Mouse (Mus musculus) stomach, embryonic 14.5 days (tissue): ENCODE measurements around the gene Aip. TPM values are rescaled to one million over a fixed set of nuclear protein-coding genes. Genes with fewer than 3 reads are reported as not detected.
A peak's percentile ranks its signal among the peaks of the same experiment; 100 is the strongest.

Source experiments
- ATAC-seq: fragments of 200-750 bp; cut with Nextera tagmentation; 2 replicates; pipeline ENCODE4 v1.8.0; 2017; ENCODE audit warnings: low read depth, moderate TSS enrichment; ENCODE audit not compliant: insufficient number of reproducible peaks, insufficient read depth, low FRiP score
- H3K27ac ChIP-seq: fragments of 300-500 bp; sonication (generic); 2 replicates; pipeline ENCODE4 v1.5.1; 2014; ENCODE audit warnings: mild to moderate bottlenecking, low read length, moderate library complexity, mixed read lengths
- H3K27me3 ChIP-seq: fragments of 300-500 bp; sonication (generic); 2 replicates; pipeline ENCODE4 v1.6.1; 2014; ENCODE audit warnings: low read length, control low read depth, mixed read lengths; ENCODE audit not compliant: control insufficient read depth, insufficient read depth
- H3K36me3 ChIP-seq: fragments of 300-500 bp; sonication (generic); 2 replicates; pipeline ENCODE4 v1.6.1; 2014; ENCODE audit warnings: mild to moderate bottlenecking, control low read depth, low read length, moderate library complexity, mixed read lengths; ENCODE audit not compliant: control insufficient read depth, insufficient read depth
- H3K4me1 ChIP-seq: fragments of 300-500 bp; sonication (generic); 2 replicates; pipeline ENCODE4 v1.6.1; 2014; ENCODE audit warnings: low read length, control low read depth, mixed read lengths; ENCODE audit not compliant: control insufficient read depth, insufficient read depth
- H3K4me2 ChIP-seq: fragments of 300-500 bp; sonication (generic); replicated peaks from 2 replicates; pipeline ENCODE4 v1.6.1; 2014; ENCODE audit warnings: low read depth, low read length, control low read depth
- H3K4me3 ChIP-seq: fragments of 300-500 bp; sonication (generic); 2 replicates; pipeline ENCODE4 v1.5.1; 2014; ENCODE audit warnings: low read depth, low read length, control low read depth
- H3K9ac ChIP-seq: fragments of 300-500 bp; sonication (generic); replicated peaks from 2 replicates; pipeline ENCODE4 v1.6.1; 2014; ENCODE audit warnings: low read depth, mild to moderate bottlenecking, control low read depth, low read length, moderate library complexity, mixed read lengths
- H3K9me3 ChIP-seq: fragments of 300-500 bp; sonication (generic); 2 replicates; pipeline ENCODE4 v1.6.1; 2016; ENCODE audit warnings: low read depth, low read length, control low read depth; ENCODE audit not compliant: control insufficient read depth
- WGBS: fragments of 180-500 bp; shearing (Covaris S2); extraction: QIAGEN DNeasy Blood & Tissue Kit; methylation state at CpG from one replicate; pipeline ENCODE4 v1.1.7; 2014; 5-methylcytosine and 5-hydroxymethylcytosine counted together
- polyA plus RNA-seq: library from polyadenylated mRNA; unstranded; fragments of >200 nt; fragmentation: Nextera tagmentation; extraction: Ambion mirVana; gene quantifications from 2 replicates; pipeline ENCODE4 v1.2.1, GENCODE M21; 2014

The Aip gene
- polyA plus RNA-seq, 1 experiment from 2014 or later, result 101 TPM

DNA sequence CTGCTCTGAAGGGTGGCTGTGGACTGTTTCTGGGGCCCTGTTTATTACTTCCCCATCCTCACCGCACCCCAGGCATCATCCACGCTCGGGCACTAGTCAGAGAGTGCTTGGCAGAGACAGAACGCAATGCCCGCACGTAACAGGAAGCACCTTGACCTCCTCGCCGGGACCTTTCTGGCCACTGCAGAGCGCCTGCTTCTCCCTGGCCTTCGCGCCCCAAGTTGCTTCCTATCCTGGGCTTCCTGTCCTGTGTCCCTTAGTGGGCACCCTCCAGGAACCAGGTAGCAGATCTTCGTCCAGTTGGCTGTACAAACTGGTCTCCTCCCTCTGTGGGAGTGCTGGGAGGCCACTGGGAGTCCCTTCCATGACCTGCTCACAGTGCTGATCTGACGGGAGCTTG, 27.2 kb downstream of the Aip start:
- Histone ChIP-seq H3K4me3 (no peak overlapping the region), H3K9ac (no peak overlapping the region), H3K9me3 (no peaks in the 10 kb centered on the region), H3K27ac (no peak overlapping the region), H3K4me1 (peaks cover 25% of the 10 kb centered on the region), H3K27me3 (peaks cover 11% of the 10 kb centered on the region; the same call in 1 of the 2 replicates), H3K36me3 (no peaks in the 10 kb centered on the region), H3K4me2 (no peak overlapping the region)
- WGBS, result 87% methylated on average over 13 of the region's 13 CpGs
- ATAC-seq, result no peak

DNA sequence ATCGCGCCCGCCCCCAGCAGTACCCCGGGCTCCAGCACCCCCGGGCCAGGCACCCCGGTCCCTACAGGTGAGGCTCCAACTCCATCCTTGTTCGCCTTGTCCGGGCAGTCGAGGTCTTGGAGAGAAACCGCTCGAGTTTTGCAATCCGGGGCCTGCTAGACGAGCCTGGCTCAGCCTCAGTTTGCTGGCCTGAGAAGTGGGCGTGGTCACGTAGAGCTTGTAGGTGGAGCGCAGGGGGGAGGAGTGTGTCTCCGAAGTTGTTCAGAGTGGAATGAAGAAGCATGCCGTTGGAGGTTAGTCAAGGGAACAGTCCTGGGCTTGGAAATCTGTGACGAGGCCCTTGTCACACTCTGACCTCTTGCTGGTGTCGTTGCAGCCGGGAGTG, 28.2 kb downstream of the Aip start:
- Histone ChIP-seq H3K27ac (peak overlapping the region; percentile 76; the same call in 1 of the 2 replicates), H3K4me2 (peak overlapping the region; percentile 55), H3K4me1 (peaks cover 25% of the 10 kb centered on the region), H3K36me3 (no peaks in the 10 kb centered on the region), H3K9ac (0 out of 2 replicates have a peak overlapping the region, but pooled peaks have one; percentile 29), H3K4me3 (peak overlapping the region; percentile 49), H3K27me3 (peaks cover 11% of the 10 kb centered on the region; the same call in 1 of the 2 replicates), H3K9me3 (no peaks in the 10 kb centered on the region)
- WGBS, result under 1% methylated on average over 21 of the region's 21 CpGs
- 0 out of 2 replicates have a peak, but pooled peaks have one; percentile 4 for ATAC-seq

DNA sequence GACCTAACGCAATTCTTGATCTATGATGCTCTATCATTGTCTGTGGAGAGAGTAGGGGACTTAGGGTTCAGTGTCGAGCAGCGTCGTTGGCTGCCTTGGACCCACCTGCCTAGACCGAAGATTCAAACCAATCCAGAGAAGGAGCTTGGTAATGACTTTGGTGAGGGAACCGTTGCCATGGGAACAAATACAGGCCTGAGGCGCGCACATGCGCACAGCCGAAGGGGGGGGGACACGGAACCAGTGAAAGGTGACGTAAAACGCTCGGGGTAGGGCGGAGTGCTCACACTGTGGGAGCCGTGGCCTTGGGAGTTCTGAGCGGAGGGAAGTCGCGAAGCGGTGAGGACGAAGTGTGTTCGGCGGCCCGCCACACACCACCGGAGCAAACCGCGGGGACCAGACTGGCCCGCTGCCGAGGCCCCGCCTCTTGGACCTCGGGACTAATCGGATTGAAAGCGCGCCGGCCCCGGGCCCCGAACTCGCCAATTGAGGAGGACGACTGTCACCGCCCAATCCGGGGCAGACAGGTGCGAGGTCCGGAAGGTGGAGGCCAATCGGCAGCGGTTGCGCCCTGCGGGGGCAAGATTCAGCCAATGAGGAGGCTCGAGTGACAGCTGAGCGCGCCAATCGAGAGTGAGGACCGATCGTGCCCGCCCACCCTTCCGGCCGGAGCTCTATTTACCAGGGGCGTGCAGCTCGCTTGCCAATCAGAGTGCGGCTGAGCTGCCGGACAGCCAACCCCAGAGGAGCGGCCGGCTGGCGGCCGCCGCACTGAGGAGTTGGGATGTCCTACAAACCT, 28.8 kb downstream of the Aip start, which contains the start of gene Cdk2ap2:
Gene Cdk2ap2, plus strand, starts transcription at position 541 of the 799 bp plus-strand sequence.
- peak; percentile 91 for ATAC-seq
- under 1% methylated on average over 65 of the region's 65 CpGs for WGBS

DNA sequence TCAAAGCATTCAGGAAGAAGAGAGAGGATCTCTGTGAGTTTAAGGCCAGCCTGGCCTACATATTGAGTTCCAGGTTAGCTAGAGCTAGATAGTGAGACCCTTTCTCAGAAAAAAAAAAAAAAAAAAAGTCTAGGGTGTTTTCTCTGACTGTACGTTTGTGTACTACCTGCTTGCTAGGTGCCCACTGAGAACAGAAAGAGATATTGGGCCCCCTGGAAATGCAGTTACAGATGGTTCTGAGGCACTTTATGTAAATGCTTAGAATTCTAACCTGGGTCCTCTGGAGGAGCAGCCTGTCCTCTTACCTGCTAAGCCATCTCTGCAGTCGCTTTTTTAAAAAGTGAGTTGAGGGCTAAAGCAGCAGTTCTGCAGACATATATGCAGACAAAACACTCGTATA, 29.9 kb downstream of the Aip start:
- Histone ChIP-seq H3K4me2 (no peak overlapping the region; the same call in 1 of the 2 replicates), H3K9ac (no peak overlapping the region), H3K27me3 (peaks cover 3% of the 10 kb centered on the region; the same call in 1 of the 2 replicates), H3K27ac (no peak overlapping the region), H3K36me3 (no peaks in the 10 kb centered on the region), H3K4me1 (peaks cover 20% of the 10 kb centered on the region), H3K4me3 (no peak overlapping the region), H3K9me3 (no peaks in the 10 kb centered on the region)
- WGBS, result 68% methylated on average over 3 of the region's 3 CpGs
- ATAC-seq, result no peak

More for the DNA sequence above, 28.8 kb downstream of the Aip start, which contains the start of gene Cdk2ap2:
- 0 out of 2 replicates have a peak within 1 kb of the TSS, but pooled peaks have one; percentile 29 for H3K9ac ChIP-seq
- peaks cover 25% of the 10 kb centered on the region for H3K4me1 ChIP-seq
- H3K4me3 ChIP-seq, result peak within 1 kb of the TSS; percentile 49
- no peaks in the 10 kb centered on the region for H3K9me3 ChIP-seq
- H3K36me3 ChIP-seq, result no peaks in the 10 kb centered on the region
- peak within 1 kb of the TSS; percentile 55 for H3K4me2 ChIP-seq
- H3K27me3 ChIP-seq, result peaks cover 10% of the 10 kb centered on the region; the same call in 1 of the 2 replicates
- H3K27ac ChIP-seq, result peak within 1 kb of the TSS; percentile 76

DNA sequence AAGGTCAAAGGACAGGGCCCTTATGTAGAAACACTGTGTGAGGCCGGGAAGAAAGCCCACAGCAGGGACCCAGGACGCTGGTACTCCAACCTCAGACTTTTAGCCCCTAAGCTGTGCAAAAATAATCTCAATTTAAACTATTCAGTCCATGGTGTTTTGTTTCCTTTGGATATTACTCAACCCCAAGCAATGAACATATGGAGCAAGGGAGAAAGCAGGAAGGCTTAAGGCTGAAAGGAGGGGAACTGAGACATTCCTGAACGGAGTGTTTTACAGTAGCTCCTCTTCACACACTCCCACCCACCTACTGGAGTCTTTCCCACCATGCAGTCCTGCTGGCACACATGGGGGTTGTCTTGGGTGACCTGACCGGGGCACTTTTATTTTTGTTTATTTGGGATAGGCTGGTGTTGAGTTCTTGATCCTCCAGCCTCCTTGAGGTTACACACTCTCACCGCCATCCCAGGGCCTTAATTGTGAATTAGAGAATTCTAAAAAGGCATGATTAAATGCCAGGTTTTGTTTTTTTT, 30.8 kb downstream of the Aip start:
- H3K27ac ChIP-seq, result no peak overlapping the region
- WGBS, result 76% methylated on average over 5 of the region's 5 CpGs
- no peak overlapping the region for H3K4me3 ChIP-seq
- no peaks in the 10 kb centered on the region for H3K36me3 ChIP-seq
- no peaks in the 10 kb centered on the region for H3K27me3 ChIP-seq
- peaks cover 19% of the 10 kb centered on the region for H3K4me1 ChIP-seq
- no peak overlapping the region for H3K9ac ChIP-seq
- no peaks in the 10 kb centered on the region for H3K9me3 ChIP-seq
- no peak overlapping the region for H3K4me2 ChIP-seq
- ATAC-seq, result no peak

DNA sequence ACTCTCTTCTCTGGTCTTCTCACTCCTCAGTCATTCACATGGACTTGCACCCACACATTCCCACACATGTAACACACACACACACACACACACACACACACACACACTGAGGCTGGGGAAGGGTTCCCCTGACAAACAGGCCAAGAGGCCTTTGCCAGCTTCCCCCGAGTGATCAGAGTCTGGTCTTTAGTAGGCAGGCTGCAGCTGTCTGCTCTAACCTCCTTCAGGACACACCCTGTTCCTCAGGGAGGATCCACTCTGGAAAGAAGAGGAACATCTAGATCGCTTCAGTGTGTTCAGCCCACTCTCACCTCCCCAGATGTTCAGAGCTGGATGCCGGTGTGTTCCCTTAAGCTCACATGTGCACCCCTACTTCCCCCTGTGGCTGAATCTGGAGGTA, 31.3 kb downstream of the Aip start:
- Histone ChIP-seq H3K9ac (no peak overlapping the region), H3K4me3 (no peak overlapping the region), H3K9me3 (no peaks in the 10 kb centered on the region), H3K4me1 (peaks cover 14% of the 10 kb centered on the region), H3K36me3 (no peaks in the 10 kb centered on the region), H3K27ac (no peak overlapping the region), H3K4me2 (no peak overlapping the region), H3K27me3 (no peaks in the 10 kb centered on the region)
- 75% methylated on average over 3 of the region's 3 CpGs for WGBS
- ATAC-seq, result no peak

DNA sequence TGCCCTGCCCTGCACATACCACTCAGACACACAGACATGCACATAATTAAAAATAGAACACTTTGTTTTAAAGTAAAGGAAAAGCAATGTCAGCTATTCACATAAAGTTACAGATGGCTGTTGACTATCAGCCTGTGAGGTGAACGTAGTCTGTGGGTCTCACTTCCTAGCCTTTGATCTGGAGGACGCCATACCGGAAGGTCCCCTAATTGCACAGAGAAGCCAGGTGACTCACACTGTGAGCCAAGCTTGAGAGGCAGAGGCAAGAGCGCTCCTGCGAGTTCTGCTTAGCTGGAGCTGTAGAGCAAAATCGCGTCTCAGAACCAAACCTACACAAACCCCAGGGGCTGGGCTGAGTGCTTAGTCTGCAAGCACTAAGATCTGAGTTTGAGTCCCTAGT, 31.9 kb downstream of the Aip start:
- H3K27me3 ChIP-seq, result no peaks in the 10 kb centered on the region
- H3K4me2 ChIP-seq, result no peak overlapping the region
- no peak overlapping the region for H3K4me3 ChIP-seq
- no peak overlapping the region for H3K27ac ChIP-seq
- H3K9me3 ChIP-seq, result no peaks in the 10 kb centered on the region
- no peak for ATAC-seq
- no peak overlapping the region for H3K9ac ChIP-seq
- 72% methylated on average over 7 of the region's 7 CpGs for WGBS
- H3K4me1 ChIP-seq, result peaks cover 12% of the 10 kb centered on the region
- H3K36me3 ChIP-seq, result no peaks in the 10 kb centered on the region

DNA sequence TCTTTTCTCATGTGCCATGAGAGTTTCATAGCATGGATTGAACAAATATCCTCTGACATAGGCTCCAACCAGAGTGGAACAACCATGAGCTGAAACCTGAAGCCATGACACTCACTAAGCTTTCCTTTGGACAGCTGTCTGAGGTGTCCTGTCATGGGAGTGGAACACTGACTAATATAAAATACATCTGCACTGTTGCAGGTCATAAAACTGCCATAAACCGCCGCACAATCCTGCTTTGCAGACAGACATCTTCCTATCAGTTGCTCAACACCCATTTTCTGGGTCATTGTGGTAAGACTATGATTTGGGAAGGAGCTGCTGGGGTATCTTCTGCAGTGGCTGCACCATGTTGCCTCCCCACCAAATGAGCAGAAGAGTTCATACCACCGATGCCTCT, 32.9 kb downstream of the Aip start:
- Histone ChIP-seq H3K27me3 (no peaks in the 10 kb centered on the region), H3K9me3 (no peaks in the 10 kb centered on the region), H3K4me1 (peaks cover 4% of the 10 kb centered on the region; the same call in 1 of the 2 replicates), H3K4me3 (no peak overlapping the region), H3K27ac (no peak overlapping the region), H3K4me2 (no peak overlapping the region), H3K9ac (no peak overlapping the region), H3K36me3 (no peaks in the 10 kb centered on the region)
- ATAC-seq, result no peak
- WGBS, result 81% methylated on average over 3 of the region's 3 CpGs
